Mouse (Mus musculus): Measurements from ENCODE around the gene Pgpep1.

The Pgpep1 gene

GRCm38 (mm10) chr8:70678679-70679078, 18.5 kb upstream of the Pgpep1 start:
- H3K36me3 ChIP-seq (ENCODE audit: control insufficient read depth, insufficient read depth, low read length, poor library complexity, severe bottlenecking): peaks cover 4% of the 10 kb centered on the region

GRCm38 (mm10) chr8:70677451-70678080, 17.4 kb upstream of the Pgpep1 start:
- no peaks in the 10 kb centered on the region for H3K27me3 ChIP-seq (ENCODE audit: control insufficient read depth, insufficient read depth, low read length, poor library complexity, severe bottlenecking)
- no peak for DNase-seq (ENCODE audit: low read depth, low spot score)
- H3K36me3 ChIP-seq (ENCODE audit: control insufficient read depth, insufficient read depth, low read length, poor library complexity, severe bottlenecking): peaks cover 4% of the 10 kb centered on the region

More at GRCm38 (mm10) chr8:70678679-70679078, 18.5 kb upstream of the Pgpep1 start:
- DNase-seq (ENCODE audit: low read depth, low spot score): no peak
- no peaks in the 10 kb centered on the region for H3K27me3 ChIP-seq (ENCODE audit: control insufficient read depth, insufficient read depth, low read length, poor library complexity, severe bottlenecking)

- H3K27me3 ChIP-seq (ENCODE audit: control insufficient read depth, insufficient read depth, low read length, poor library complexity, severe bottlenecking): no peaks in the 10 kb centered on the region
- H3K36me3 ChIP-seq (ENCODE audit: control insufficient read depth, insufficient read depth, low read length, poor library complexity, severe bottlenecking): peaks cover 4% of the 10 kb centered on the region
- DNase-seq (ENCODE audit: low read depth, low spot score): peak; percentile 40
These were observed 15.1 kb upstream of the Pgpep1 start for GRCm38 (mm10) chr8:70675336-70675735.

GRCm38 (mm10) chr8:70674716-70675115, 14.5 kb upstream of the Pgpep1 start:
- Histone ChIP-seq H3K36me3 (ENCODE audit: control insufficient read depth, insufficient read depth, low read length, poor library complexity, severe bottlenecking) (peaks cover 4% of the 10 kb centered on the region), H3K27me3 (ENCODE audit: control insufficient read depth, insufficient read depth, low read length, poor library complexity, severe bottlenecking) (no peaks in the 10 kb centered on the region)
- DNase-seq (ENCODE audit: low read depth, low spot score): peak; percentile 44

- no peak for DNase-seq (ENCODE audit: low read depth, low spot score)
- Histone ChIP-seq H3K36me3 (ENCODE audit: control insufficient read depth, insufficient read depth, low read length, poor library complexity, severe bottlenecking) (peaks cover 4% of the 10 kb centered on the region), H3K27me3 (ENCODE audit: control insufficient read depth, insufficient read depth, low read length, poor library complexity, severe bottlenecking) (no peaks in the 10 kb centered on the region)
These were observed 13.9 kb upstream of the Pgpep1 start for GRCm38 (mm10) chr8:70674109-70674508.

- DNase-seq (ENCODE audit: low read depth, low spot score): peak; percentile 99
- Histone ChIP-seq H3K36me3 (ENCODE audit: control insufficient read depth, insufficient read depth, low read length, poor library complexity, severe bottlenecking) (peaks cover 4% of the 10 kb centered on the region), H3K27me3 (ENCODE audit: control insufficient read depth, insufficient read depth, low read length, poor library complexity, severe bottlenecking) (no peaks in the 10 kb centered on the region)
These were observed 13.1 kb upstream of the Pgpep1 start, which contains the start of gene Lsm4 for GRCm38 (mm10) chr8:70673079-70673856. Gene Lsm4, plus strand, starts transcription at chr8:70673248.

- Histone ChIP-seq H3K36me3 (ENCODE audit: control insufficient read depth, insufficient read depth, low read length, poor library complexity, severe bottlenecking) (no peaks in the 10 kb centered on the region), H3K27me3 (ENCODE audit: control insufficient read depth, insufficient read depth, low read length, poor library complexity, severe bottlenecking) (no peaks in the 10 kb centered on the region)
- no peak for DNase-seq (ENCODE audit: low read depth, low spot score)
These were observed 12.3 kb upstream of the Pgpep1 start for GRCm38 (mm10) chr8:70672325-70673078.

GRCm38 (mm10) chr8:70671615-70672324, 11.6 kb upstream of the Pgpep1 start:
- H3K27me3 ChIP-seq (ENCODE audit: control insufficient read depth, insufficient read depth, low read length, poor library complexity, severe bottlenecking): no peaks in the 10 kb centered on the region
- DNase-seq (ENCODE audit: low read depth, low spot score): no peak
- H3K36me3 ChIP-seq (ENCODE audit: control insufficient read depth, insufficient read depth, low read length, poor library complexity, severe bottlenecking): no peaks in the 10 kb centered on the region

GRCm38 (mm10) chr8:70667071-70667470, 6.9 kb upstream of the Pgpep1 start:
- no peaks in the 10 kb centered on the region for H3K36me3 ChIP-seq (ENCODE audit: control insufficient read depth, insufficient read depth, low read length, poor library complexity, severe bottlenecking)
- no peaks in the 10 kb centered on the region for H3K27me3 ChIP-seq (ENCODE audit: control insufficient read depth, insufficient read depth, low read length, poor library complexity, severe bottlenecking)
- no peak for DNase-seq (ENCODE audit: low read depth, low spot score)

- H3K27me3 ChIP-seq (ENCODE audit: control insufficient read depth, insufficient read depth, low read length, poor library complexity, severe bottlenecking): no peaks in the 10 kb centered on the region
- no peak for DNase-seq (ENCODE audit: low read depth, low spot score)
- H3K36me3 ChIP-seq (ENCODE audit: control insufficient read depth, insufficient read depth, low read length, poor library complexity, severe bottlenecking): no peaks in the 10 kb centered on the region
These were observed 5.4 kb upstream of the Pgpep1 start for GRCm38 (mm10) chr8:70665599-70665998.

- H3K36me3 ChIP-seq (ENCODE audit: control insufficient read depth, insufficient read depth, low read length, poor library complexity, severe bottlenecking): no peaks in the 10 kb centered on the region
- H3K27me3 ChIP-seq (ENCODE audit: control insufficient read depth, insufficient read depth, low read length, poor library complexity, severe bottlenecking): no peaks in the 10 kb centered on the region
- no peak for DNase-seq (ENCODE audit: low read depth, low spot score)
These were observed 4.4 kb upstream of the Pgpep1 start for GRCm38 (mm10) chr8:70664631-70665030.

- H3K36me3 ChIP-seq (ENCODE audit: control insufficient read depth, insufficient read depth, low read length, poor library complexity, severe bottlenecking): no peaks in the 10 kb centered on the region
- no peak for DNase-seq (ENCODE audit: low read depth, low spot score)
- H3K27me3 ChIP-seq (ENCODE audit: control insufficient read depth, insufficient read depth, low read length, poor library complexity, severe bottlenecking): no peaks in the 10 kb centered on the region
These were observed 3.5 kb upstream of the Pgpep1 start for GRCm38 (mm10) chr8:70663691-70664090.

- no peaks in the 10 kb centered on the region for H3K27me3 ChIP-seq (ENCODE audit: control insufficient read depth, insufficient read depth, low read length, poor library complexity, severe bottlenecking)
- peak; percentile 79 for DNase-seq (ENCODE audit: low read depth, low spot score)
- no peaks in the 10 kb centered on the region for H3K36me3 ChIP-seq (ENCODE audit: control insufficient read depth, insufficient read depth, low read length, poor library complexity, severe bottlenecking)
These were observed 450 bp downstream of the Pgpep1 start for GRCm38 (mm10) chr8:70659604-70660272.
